Mouse (Mus musculus) thymus, postnatal 36 days (tissue): ENCODE results near the gene Adam11.

Source experiments
- DNase-seq, 2 experiments: peaks; one replicate each; pipeline ENCODE4 v3.0.0; 2022; ENCODE audit warnings: mixed read lengths in 2 of 2

Adam11 gene

DNA sequence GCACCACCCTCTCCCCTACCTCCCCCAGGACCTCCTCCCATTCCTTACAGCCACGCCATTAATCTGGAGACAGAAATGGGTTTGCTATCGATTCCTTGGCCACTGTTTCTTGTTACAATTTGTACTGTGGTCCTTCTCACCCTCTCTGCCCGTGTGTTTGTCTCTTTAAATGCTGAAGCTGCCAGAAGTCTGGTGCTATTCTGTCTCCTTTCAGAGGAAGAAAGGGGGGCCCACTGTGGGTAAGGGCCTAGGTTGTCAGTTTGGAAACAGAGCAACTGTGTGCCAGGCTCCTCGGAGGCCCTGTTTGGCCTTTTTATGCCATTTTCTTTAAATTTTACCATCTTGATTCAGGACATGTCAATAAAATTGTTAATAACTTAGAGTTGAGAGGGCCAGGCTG is 6.8 kb upstream of the Adam11 start:
- DNase-seq = peak; percentile 37 to 44

DNA sequence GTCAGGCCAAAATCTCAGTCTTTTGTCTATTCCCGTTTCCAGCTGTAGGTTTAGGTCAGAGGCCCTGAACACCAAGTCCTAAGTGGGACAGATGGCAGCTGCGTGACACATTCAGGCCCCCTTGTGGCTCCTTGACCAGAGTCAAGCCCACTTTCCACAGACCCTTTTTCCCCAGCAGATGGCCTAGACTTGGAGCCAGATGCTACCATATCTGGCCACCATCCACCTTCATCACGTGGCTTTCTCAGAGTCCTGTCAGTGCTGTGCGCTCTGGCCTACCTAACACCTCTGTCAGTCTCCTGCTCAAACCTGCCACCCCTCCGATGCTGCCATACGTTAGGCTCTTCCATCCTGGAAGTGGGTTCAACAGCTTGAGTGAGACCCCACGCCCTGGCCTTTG is 5.8 kb upstream of the Adam11 start:
- no peak for DNase-seq

DNA sequence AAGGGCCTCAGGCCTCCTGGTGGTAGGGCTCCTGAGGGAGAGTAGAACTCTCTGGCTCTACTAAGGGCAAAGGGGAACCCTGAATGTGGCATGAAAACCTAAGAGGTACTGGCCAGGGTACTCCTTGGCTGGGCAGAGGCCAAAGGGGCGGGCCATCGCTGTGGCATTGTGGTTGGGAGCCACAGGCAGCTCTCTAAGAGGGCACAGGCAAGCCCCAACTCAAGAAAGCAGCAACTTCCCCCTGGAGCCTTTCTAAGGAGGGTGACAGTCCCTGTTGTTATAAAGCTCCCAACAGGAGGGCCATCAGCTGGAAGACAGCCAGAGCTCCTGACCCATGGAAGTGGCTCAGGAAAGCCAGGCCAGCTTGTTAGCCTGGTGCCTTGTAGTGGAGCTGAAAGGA is 2.3 kb upstream of the Adam11 start:
- no peak for DNase-seq

DNA sequence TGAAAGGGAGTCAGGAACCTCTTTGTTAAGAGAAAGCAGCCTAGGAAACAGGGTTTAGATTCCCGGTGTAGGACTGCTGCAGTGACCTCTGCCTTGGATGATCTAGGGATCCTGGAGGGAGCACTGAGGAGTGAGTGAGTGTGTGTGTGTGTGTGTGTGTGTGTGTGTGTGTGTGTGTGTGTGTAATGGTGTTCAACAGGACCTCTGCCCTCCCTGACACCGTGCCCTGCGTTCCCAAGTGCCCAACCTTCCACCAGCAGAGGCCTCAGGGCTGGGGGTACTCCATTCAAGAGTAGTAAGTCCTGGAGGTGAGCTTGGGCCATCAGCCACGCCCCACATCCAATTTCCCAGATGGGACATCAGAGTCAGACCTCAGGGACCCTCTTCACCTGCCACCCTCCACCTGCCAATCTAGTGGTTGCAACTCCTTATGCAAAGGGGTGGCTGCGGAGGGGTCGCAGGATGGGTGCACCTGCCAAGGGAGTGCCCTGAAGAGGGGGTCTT is 382 bp upstream of the Adam11 start:
- no peak for DNase-seq

DNA sequence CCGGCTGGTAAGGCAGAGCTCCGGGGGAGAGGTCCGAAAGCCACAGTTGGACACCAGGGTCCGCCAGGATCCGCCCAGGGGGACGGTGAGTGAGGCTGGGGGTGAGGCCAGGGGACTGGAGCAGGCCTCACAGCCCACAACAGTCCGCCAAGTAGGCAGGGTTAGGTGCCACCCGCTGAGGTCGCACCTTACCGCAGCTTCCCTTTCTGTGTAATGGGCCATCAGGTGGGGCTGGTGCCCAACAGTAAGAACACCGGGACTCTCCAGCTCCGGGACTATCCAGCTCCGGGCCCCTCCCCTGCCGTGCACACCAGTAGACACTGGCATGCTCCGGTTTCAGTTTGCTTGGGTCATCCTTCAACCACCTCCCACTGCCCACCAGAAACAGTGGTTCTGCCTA is 1.0 kb downstream of the Adam11 start:
- DNase-seq = peak in 1 of 2 experiments; percentile 24

DNA sequence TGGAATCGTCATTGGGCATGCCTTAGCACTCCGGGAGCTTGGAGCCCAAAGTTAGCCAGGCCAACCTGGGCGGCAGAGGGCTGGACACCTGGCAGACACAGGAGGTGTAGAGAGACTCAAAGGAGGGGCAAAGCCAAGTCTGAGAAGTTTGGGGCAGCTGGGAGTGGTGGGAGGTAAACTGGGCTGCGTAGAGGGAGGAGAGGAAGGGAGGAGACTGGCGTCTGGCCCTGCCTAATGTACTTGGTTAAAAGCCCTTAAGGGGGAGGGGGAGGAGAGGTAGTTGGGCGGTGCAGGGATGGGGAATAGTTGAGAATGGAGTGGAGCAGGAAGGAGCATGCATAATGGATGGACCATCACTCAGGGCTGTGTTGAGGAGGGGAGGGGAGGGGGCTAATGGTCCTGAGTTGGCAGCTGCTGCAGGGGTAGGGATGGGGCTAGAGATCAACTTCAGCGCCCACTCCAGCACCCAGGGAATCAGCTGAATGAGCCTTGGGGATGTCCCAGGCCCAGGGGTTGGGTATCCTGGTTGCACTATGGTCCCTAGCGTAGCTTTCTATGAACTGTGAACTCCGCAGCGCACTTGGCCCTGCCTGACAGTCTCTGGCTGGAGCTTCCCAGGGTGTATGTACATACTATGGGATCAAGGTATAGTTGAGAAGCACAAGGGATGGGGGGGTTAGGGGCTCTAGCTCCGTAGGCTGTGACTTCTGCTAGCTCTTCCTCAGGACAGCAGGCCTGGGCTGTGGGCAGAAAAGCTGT is 1.9 kb downstream of the Adam11 start:
- no peak for DNase-seq

DNA sequence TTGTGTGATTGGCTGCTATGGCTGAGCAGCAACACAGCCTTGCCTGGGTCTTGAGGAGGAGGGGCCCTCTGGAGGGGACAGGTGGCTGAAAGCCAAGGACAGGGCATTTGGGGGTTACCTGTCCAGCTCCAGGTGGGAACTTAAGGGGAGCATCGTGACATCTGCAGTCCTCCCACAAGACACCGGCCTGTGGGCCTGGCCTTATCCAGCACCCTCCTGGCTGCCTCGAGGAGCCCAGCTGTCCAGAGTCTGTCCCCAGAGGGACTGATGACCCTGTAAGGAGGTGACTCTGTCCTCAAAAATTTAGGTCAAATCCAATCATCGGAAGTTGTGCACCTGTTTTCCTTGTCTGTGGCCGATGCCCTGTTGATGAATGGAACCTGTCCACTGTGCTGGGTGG is 4.2 kb downstream of the Adam11 start:
- no peak for DNase-seq

DNA sequence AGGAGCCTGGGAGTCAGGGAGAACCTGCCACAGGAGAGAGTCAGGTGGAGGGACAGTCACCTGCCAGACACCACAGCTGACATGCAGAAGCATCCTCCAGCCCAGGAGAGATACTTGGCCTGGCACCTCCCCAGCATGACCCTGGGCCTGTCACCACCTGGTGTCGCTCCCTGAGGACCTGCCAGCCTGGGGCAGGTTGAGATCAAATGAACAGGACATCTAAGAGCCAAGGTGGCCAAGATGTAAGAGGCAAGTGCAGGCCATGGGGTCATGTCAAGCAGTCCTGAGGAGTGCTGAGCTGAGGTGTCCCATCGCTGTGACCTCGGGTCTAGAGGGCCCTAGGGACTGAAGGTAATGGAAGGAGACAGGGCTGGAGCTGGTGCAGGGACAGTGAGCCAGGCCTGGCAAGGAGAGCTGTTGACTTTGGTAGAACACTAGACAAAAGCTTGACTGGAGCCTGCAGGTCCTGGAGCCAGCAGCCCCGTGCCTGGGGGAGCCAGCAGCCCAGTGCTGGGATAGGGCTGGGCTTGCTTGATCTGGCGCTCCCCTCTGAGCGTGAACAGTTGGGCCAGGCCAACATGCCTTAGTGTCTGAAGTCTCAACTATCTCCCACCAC is 5.9 kb downstream of the Adam11 start:
- DNase-seq = no peak

DNA sequence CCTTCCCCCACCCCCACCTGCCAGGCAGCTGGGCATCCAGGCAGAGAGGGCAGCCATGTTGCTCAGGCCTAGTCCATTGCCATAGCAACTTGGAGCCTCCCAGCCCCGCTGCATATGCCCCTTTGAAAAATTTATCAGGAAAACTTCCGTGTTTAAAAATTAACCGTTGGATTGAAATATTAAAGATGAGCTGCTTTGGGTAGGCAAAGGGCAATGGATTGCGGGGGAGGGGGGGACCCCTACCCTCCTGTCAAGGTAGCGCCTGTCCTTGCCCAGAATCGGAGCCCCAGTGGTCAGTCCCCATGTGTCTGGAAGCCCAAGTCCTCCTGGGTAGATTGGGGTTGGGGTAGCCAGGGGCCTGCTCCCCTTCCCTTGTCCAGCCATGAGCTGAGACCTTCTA is 7.9 kb downstream of the Adam11 start:
- no peak for DNase-seq

DNA sequence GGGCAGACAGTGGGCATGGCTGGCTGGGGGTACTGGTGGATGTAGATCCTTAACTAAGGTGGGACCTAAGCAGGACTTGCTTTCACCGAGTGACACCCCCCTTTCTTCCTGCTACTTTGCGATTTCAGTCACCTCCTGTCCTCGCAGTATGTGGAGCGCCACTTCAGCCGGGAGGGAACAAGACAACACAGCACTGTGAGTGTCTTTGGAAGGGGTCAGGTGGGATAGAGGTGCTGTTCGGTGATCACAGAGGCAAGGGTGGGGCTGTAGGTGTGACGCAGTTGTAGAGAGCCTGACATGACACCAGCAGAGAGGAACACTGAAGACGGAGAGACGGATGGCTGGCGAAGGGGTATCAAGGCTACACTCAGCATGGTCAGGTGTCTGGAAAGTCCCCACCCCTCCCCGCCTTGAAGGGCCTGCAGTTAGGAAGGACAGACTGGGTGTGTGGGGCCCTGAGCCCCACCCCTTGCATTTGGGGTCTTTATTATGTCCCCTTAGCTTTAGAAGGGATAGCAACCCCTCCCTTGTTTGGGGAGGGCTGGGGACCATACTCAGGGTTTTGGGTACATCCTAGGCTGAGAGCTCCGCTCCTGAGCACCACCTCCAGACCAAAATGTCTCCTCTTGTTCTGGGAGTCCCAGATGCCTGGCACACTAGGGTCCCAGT is 8.9 kb downstream of the Adam11 start:
- no peak for DNase-seq

DNA sequence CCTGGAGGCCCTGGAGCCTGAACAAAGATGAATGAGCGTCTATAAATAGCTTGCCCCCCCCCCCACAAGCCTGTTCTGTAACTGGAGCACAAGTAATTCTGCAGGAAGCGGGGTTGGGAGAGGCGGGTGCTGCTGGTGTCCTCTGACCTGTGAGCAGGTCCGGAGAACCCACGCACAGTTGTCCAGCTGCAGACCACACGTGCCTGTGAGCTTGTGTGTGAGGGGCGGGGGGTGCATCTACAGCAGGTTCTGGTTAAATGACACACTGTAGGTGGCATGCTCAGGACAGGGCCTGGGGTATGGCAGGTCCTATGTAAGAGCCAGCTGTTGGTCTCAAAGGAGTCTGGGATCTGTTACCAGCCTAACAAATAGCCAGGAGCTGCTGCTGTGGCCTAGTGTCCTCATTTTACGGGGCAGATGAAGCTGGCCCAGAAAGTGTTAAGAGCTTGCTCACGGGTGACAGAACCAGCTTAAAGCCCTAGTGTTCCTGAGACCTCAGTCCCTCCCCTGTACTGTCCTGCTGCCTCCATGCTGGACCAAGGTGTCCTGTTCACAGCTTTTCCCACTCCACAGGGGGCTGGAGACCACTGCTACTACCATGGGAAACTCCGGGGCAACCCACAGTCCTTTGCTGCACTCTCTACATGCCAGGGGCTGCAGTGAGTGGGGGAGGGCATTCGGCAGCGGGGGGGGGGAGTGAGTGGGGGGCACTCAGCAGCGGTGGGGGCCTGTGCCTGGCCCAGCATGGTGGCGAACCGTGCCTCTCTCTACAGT is 9.6 kb downstream of the Adam11 start:
- DNase-seq = no peak

DNA sequence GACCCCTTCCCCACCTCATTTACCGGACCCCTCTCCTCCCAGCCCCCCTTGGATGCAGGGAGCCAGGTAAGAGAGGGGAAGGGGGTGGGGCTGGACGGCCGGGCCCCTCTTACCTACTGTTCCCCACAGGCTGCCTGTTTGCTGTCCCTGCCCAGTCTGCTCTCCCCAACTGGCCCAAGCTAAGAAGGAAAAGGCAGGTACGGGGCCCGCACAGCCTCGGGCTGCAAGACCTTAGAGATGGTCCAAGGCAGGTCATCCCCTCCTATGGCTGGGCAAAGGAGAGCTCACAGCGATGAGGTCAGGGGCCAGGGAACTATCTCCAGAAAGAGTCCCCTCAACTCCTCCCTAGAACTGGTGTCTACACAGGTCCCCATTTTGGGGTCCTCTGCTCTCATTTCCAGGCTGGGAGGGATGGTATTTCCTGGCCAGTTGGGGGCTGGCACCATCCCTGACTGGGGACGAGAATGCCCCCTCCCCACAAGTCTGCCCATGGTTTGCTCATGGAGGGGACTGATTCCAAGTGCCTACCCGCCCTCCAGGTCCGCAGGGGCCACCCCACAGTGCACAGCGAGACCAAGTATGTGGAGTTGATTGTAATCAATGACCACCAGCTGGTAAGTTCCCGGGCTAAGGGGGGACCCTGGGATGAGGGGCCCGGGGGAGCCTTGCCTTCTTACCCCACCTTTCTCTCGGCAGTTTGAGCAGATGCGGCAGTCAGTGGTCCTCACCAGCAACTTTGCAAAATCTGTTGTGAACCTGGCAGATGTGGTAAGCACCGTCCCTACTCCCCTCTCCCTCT is 10.9 kb downstream of the Adam11 start:
- no peak for DNase-seq

DNA sequence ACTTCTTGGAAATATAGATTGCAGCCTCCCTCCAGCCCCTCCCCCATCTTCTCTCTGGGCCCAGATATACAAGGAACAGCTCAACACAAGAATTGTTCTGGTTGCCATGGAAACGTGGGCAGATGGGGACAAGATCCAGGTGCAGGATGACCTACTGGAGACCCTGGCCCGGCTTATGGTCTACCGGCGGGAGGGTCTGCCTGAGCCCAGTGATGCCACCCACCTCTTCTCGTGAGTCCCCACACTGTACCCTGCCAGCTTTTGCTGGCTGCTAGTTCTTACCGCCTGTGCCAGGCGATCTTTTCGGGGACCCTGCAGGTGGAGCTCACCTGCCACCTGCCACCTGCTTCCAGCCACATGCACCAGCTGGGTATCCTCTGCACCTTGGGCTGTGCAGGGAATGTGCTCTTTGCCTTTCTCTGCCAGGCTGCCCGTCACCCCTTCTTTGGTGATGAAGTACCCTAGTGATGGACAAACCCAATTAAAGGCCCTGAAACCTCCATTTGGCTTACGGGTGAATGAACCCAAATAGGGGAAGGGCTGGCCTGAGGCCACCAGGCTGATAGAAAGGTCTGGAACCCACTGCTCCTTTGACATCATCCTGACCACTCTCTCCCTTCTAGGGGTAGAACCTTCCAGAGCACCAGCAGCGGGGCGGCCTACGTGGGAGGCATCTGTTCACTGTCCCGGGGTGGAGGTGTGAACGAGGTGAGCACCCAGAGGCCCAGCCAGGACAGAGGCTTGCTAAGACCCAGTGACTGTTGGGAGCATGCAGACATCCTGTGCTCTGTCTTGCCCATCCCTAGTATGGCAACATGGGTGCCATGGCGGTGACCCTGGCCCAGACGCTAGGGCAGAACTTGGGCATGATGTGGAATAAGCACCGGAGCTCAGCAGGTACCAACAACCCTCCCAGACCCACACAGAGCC is 11.8 kb downstream of the Adam11 start:
- DNase-seq = no peak

DNA sequence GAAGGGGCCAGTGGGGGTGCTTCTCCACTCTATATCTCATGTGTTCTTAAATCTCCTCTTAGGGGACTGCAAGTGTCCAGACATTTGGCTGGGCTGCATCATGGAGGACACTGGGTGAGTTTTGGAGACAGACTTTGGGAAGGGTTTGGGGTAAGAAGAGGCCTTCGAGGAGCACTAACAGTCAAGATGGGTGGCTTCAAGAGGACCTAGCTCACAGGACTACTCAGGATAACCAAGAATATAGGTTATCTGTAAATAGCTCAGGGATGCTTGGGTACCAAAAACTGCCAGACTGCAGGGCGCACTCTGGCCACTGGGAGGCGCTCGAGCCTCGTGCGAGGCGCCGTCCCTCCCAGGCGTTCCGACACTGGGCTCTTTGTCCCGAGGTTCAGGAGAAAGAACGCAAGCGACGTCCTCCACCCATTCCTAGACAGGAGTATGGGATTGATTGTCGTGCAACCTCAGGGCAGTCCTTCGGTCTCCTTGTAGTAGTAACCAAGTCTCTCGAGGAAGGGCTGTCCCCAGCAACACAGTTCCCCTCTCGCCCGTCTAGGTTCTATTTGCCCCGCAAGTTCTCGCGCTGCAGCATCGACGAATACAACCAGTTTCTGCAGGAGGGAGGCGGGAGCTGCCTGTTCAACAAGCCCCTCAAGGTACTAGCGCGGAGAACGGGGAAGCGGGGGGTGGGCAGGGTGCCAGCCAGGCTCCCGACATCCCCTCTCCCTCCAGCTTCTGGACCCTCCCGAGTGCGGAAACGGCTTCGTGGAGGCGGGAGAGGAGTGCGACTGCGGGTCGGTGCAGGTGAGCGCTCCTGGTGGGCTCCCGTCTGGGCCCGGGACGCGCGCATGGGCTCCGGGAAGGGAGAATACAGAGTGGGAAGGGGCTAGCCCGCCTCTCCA is 12.7 kb downstream of the Adam11 start:
- peak; percentile 73 to 79 for DNase-seq

DNA sequence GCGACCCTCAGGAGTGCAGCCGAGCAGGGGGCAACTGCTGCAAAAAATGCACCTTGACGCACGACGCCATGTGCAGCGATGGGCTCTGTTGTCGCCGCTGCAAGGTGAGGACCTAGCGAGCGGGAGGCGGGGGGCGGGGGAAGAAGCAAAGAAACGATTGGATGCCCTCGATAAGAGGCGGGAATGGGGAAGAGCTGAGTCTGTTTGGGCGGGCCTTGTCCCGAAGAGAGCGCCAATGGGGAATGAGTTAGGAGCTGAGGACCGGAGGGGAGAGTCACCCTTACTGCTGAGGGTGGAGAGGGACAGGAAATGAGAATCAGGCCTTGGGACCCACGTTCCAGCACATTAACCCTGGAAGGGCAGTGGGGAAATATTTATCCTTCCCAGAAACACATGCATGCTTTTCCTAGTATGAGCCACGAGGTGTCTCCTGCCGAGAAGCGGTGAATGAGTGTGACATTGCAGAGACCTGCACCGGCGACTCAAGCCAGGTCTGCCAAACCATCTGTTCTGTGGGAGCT is 13.4 kb downstream of the Adam11 start:
- DNase-seq = peak; percentile 63 to 73

DNA sequence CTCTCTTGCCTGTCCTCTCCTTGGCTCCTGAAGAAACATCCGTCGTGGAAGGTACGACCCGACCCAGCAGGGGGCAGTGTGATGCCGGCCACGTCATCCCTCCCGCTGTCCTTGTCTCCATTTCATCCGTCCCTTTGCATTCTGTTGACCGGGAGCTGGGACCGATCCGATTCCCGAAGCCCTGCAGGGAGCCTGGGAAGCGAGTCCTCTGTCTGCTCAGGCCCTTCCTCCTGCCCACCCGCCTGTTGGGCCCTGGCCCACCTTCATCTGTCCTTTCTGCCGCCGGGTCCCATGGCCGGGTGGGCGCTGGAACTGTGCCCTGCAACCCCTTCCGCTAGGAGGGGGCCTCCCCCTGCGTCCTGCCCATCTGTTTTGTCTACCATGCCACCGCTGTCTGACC is 16.4 kb downstream of the Adam11 start:
- DNase-seq = no peak

DNA sequence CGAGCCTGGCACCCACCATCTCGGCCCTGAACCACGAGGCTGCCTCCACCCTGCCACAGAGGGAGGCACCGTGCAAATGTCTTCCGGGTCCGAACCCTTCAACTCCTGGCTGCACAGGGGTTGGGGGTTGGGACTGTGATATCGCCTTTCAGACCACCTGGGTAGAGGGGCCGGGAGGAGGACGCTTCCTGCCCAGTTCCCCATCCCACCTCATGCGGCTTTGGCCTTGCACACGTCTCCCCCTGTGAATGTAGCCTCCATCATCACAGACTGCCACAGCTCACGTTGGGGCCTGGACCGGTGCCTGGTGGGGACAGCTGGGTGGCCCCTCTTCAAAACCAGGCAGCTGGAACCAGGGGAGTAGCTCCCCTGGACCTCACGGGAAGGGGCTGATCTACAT is 16.9 kb downstream of the Adam11 start:
- no peak for DNase-seq

DNA sequence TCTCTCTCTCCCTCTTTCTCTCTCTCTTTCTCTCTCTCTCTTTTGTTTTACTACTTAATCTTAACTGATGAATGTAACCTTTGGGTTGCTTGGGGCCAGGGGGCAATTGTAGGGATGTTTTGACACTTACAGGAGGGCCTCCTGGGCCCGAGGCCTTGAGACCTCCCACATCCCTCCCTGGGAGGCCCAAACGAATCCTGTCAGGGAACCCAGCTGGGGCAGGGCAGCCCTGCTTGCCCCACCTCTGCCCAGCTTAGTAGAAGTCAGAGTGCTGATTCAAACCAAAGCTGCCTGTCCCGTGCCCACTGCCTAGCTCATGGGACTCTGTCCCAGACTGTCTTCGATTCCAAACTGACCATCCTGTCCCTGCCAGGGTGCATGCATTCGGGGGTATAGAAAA is 17.4 kb downstream of the Adam11 start:
- no peak for DNase-seq

DNA sequence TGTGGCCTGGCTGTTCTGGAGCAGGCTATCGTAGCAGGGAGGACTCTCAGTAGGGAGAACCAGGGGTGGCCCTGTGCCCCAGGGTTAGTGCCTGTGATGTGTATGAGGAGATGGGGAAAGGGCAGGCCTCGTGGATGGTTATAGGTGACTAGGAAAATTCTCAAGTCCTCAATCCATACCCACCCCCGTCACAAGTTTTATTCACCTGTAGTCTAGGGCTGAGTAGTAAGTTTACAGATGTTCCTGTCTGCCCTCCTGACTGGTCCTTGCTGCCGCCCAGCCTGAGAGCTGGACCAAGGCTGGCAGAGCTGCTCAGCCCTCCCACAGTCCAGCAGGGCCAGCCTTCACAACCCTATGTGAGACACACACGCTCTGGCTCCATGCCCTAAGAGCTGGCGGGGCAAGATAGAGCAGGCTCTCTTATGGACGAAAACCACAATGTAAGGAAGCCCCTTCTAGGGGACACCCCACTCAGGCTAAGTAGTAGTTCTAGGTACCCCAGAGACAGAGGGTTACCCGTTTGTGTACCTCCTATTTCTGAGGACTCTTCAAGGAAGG is 17.9 kb downstream of the Adam11 start:
- no peak for DNase-seq

DNA sequence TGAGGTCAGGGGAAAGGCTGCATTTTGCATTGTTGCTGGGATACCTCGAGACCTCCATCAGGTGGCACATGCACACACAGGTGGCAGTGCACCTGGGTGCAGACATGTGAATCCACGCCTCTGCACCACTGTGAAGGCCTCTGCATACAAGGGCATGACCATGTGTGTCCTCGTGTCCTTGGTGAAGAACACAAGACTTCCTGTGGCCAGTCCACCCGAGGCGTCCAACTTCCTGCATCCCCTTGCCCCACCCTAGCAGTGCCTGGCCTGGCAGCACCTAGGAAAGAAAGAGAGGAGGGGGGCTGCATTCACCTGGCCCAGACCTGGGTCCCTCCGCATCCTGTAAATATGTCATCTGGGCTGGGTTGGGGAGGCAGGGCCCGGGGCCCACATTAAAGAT is 18.6 kb downstream of the Adam11 start:
- DNase-seq = no peak
